Mouse (Mus musculus): ENCODE data around the gene Dapk1.

DNA sequence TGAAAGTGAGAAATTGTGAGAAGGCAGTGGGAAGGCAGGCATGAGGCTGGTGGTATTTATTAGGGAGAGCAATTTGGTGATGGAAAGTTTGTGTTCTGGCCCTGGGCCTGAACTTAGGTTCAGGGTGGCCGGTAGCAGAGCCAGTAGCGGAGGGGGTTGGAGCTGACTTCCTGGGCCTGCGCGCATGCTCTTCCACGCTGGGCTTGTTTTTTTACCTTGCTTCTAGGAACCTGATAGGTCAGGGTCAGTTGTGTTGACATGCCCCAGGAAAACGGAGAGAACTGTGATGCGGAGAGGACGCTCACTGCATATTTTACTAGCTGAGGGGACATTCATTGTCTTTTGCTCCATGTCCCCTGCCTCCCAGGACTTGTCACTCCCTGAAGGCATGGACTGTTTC lies 5.7 kb downstream of the Dapk1 start:
- TF ChIP-seq CTCF (IDR thresholded peaks at IDR 0.05; ENCODE audit: control insufficient read depth, insufficient read depth, low read length) (no peak), POLR2A (IDR thresholded peaks at IDR 0.05; ENCODE audit: borderline replicate concordance, control insufficient read depth, low read depth, low read length) (no peak)
